Mouse (Mus musculus) embryonic facial prominence, embryonic 11.5 days (tissue): ENCODE results near the gene Bbip1. TPM values are rescaled to one million over a fixed set of nuclear protein-coding genes. Genes with fewer than 3 reads are reported as not detected.

Experiments
- ATAC-seq: fragments of 200-750 bp; cut with Nextera tagmentation; replicated peaks from 2 replicates; pipeline ENCODE4 v1.8.0; 2017; ENCODE audit warnings: low read depth; ENCODE audit not compliant: insufficient number of reproducible peaks, low FRiP score, low TSS enrichment
- DNase-seq: peaks from one replicate; pipeline ENCODE4 v3.0.0-alpha.2; 2015; ENCODE audit warnings: low spot score
- H3K27ac ChIP-seq: fragments of 300-500 bp; sonication (generic); replicated peaks from 2 replicates; pipeline ENCODE4 v1.5.1; 2014; ENCODE audit warnings: mild to moderate bottlenecking, low read depth, low read length, control low read depth
- H3K27me3 ChIP-seq: fragments of 300-500 bp; sonication (generic); 2 replicates; pipeline ENCODE4 v1.6.1; 2014; ENCODE audit warnings: mild to moderate bottlenecking, low read length, moderate library complexity, mixed read lengths; ENCODE audit not compliant: control insufficient read depth, insufficient read depth
- H3K36me3 ChIP-seq: fragments of 300-500 bp; sonication (generic); replicated peaks from 2 replicates; pipeline ENCODE4 v1.6.1; 2014; ENCODE audit warnings: low read depth, mild to moderate bottlenecking, low read length, moderate library complexity, mixed read lengths; ENCODE audit not compliant: control insufficient read depth, insufficient read depth
- H3K4me1 ChIP-seq: fragments of 300-500 bp; sonication (generic); 2 replicates; pipeline ENCODE4 v1.6.1; 2014; ENCODE audit warnings: low read length, mixed read lengths; ENCODE audit not compliant: control insufficient read depth, insufficient read depth
- H3K4me2 ChIP-seq: fragments of 300-500 bp; sonication (generic); 2 replicates; pipeline ENCODE4 v1.6.1; 2014; ENCODE audit warnings: low read depth, mild to moderate bottlenecking, control low read depth, low read length, moderate library complexity
- H3K4me3 ChIP-seq: fragments of 300-500 bp; sonication (generic); 2 replicates; pipeline ENCODE4 v1.5.1; 2014; ENCODE audit warnings: low read depth, low read length, control low read depth
- H3K9ac ChIP-seq: fragments of 300-500 bp; sonication (generic); replicated peaks from 2 replicates; pipeline ENCODE4 v1.6.1; 2014; ENCODE audit warnings: mild to moderate bottlenecking, control low read depth, low read length
- H3K9me3 ChIP-seq: fragments of 300-500 bp; sonication (generic); replicated peaks from 2 replicates; pipeline ENCODE4 v1.6.1; 2016; ENCODE audit warnings: mild to moderate bottlenecking, low read length, inconsistent platforms, mixed read lengths; ENCODE audit not compliant: control insufficient read depth
- WGBS: fragments of 180-500 bp; shearing (Covaris S2); extraction: QIAGEN DNeasy Blood & Tissue Kit; methylation state at CpG from one replicate; pipeline ENCODE4 v1.1.7; 2014; 5-methylcytosine and 5-hydroxymethylcytosine counted together
- polyA plus RNA-seq: library from polyadenylated mRNA; unstranded; fragments of >200 nt; fragmentation: Nextera tagmentation; extraction: Ambion mirVana; gene quantifications from 2 replicates; pipeline ENCODE4 v1.2.1, GENCODE M21; 2014

Bbip1 gene
- polyA plus RNA-seq, result 109 and 114 TPM in 2 replicates

DNA sequence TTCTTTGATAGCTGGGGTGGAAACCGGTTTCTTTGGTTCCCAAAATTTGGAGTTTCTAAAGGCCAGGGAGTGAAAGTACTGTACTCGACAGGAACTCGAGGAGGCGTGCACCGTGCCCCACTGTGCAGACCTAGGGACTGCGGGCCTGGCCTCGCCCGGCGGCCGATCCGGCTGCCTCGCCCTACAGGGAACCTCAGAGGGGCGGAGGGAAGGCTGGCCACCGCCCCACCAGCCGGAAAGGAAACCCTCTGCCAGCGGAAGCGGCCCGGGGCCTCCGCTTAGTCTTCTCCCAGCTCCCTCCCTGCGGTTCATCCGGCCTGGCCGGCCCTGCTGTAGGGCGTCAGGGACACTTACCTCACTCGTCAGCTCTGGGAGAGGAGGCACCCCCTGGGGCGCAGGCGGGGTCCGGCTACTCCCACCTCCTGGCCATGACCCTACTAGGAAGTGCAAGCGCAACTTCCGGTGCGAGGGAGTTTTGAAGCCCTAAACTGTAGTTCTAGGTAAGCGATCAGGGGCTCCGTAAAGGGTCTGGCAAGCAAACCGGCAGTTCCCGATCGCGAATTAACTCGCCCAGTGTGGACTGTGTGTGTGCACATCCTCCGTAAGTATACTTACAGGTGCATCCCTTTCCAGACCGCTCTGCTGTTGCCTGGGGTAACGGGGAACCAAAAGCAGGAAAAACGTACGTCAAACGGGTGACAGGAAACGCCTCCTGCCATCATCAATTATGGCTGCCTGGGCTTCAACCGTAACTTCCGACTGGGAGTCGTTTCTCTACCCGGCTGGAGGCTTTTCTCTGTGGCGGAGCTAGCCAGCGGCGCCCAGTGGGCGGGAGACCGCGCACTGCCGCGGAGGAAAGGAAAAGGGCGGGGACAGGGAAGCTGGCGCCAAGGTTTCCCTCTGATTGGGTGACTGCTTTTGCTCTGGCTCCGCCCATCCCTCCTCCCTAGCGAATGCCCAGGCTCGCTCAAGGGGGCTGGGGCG, at the start of gene Bbip1, which contains the start of gene Shoc2:
Bbip1 (minus strand) TSS at position 826 of the 984 bp plus-strand sequence.
Shoc2 (plus strand) TSS at position 505 of the 984 bp plus-strand sequence.
- peak within 1 kb of the TSS; percentile 91 for H3K4me3 ChIP-seq

DNA sequence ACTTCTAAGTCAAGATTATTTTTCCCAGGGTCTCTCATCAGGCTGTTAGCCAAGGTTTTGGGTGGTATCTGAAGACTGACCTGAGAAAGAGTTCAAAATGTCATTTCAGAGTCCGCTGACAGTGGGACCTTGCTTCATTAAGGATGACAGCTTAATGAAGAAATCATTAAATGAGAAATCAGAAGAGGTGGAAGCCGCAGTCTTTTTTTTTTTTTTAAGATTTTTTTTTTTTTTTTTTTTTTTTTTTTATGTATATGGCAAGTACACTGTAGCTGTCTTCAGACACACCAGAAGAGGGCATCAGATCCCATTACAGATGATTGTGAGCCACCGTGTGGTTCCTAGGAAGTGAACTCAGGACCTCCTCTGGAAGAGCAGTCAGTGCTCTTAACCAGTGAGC, 49.4 kb upstream of the Bbip1 start:
- 76% methylated on average over 3 of the region's 3 CpGs for WGBS
- no peak overlapping the region for H3K4me2 ChIP-seq
- no peak overlapping the region for H3K9ac ChIP-seq
- H3K27ac ChIP-seq, result no peak overlapping the region
- DNase-seq (no peak), ATAC-seq (no peak)
- no peaks in the 10 kb centered on the region for H3K9me3 ChIP-seq
- no peak overlapping the region for H3K4me3 ChIP-seq
- no peaks in the 10 kb centered on the region for H3K27me3 ChIP-seq
- no peaks in the 10 kb centered on the region for H3K36me3 ChIP-seq
- H3K4me1 ChIP-seq, result peaks cover 2% of the 10 kb centered on the region

More for the DNA sequence above, at the start of gene Bbip1, which contains the start of gene Shoc2:
- Histone ChIP-seq H3K9me3 (no peaks in the 10 kb centered on the region), H3K9ac (peak within 1 kb of the TSS; percentile 92), H3K4me1 (no peaks in the 10 kb centered on the region), H3K36me3 (no peaks in the 10 kb centered on the region), H3K27me3 (no peaks in the 10 kb centered on the region), H3K4me2 (peak within 1 kb of the TSS; percentile 50), H3K27ac (peak within 1 kb of the TSS; percentile 97)
- DNase-seq (peak; percentile 99), ATAC-seq (peak; percentile 93)
- WGBS, result 0% methylated on average over 56 of the region's 62 CpGs

DNA sequence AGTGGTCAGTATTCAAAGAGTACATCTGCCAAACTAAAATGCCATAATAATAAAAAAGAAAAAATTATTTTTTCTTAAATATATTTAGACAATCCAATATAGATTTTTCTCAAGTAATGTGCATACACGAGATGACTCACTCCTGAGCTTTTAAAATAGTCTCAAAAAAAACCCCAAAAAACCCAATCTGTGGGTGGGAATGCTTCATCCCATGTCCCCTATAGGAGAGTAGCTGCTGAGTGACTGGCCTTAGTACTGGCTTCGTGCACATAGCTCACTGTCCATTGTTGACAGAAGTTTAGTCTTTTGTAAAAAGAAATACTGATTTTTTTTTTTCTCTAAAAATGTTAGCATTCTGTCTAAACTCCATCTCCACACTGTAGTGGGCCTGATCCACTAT, 46.1 kb upstream of the Bbip1 start:
- H3K9ac ChIP-seq, result no peak overlapping the region
- WGBS, result 88% methylated on average over 2 of the region's 2 CpGs

DNA sequence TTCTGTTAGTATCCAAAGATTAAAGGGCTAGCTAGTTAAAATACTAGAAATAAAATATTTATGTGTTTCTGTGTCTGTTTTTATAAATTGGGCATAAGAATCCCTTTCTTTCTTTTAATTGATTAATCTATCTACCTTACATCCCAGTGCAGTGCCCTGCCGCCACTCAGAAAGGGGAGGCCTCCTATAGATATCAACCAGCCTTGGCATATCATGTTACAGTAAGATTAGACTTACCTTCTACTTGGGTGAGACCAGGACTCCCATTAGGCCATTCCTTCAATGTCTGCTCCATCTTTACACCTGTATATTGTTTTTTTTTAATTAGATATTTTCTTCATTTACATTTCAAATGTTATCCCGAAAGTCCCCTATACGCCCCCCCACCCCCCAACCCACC, 40.2 kb upstream of the Bbip1 start:
- Histone ChIP-seq H3K4me2 (no peak overlapping the region), H3K9me3 (no peaks in the 10 kb centered on the region), H3K36me3 (no peaks in the 10 kb centered on the region), H3K4me1 (no peaks in the 10 kb centered on the region), H3K27me3 (no peaks in the 10 kb centered on the region), H3K9ac (no peak overlapping the region), H3K4me3 (no peak overlapping the region), H3K27ac (no peak overlapping the region)
- no peak for ATAC-seq
- no peak for DNase-seq
- 90% methylated on average over 3 of the region's 3 CpGs for WGBS

More for the DNA sequence above, 46.1 kb upstream of the Bbip1 start:
- no peak overlapping the region for H3K4me3 ChIP-seq
- H3K36me3 ChIP-seq, result no peaks in the 10 kb centered on the region
- no peak overlapping the region for H3K27ac ChIP-seq
- no peaks in the 10 kb centered on the region for H3K27me3 ChIP-seq
- no peaks in the 10 kb centered on the region for H3K4me1 ChIP-seq
- H3K4me2 ChIP-seq, result no peak overlapping the region
- no peaks in the 10 kb centered on the region for H3K9me3 ChIP-seq
- DNase-seq (no peak), ATAC-seq (no peak)

DNA sequence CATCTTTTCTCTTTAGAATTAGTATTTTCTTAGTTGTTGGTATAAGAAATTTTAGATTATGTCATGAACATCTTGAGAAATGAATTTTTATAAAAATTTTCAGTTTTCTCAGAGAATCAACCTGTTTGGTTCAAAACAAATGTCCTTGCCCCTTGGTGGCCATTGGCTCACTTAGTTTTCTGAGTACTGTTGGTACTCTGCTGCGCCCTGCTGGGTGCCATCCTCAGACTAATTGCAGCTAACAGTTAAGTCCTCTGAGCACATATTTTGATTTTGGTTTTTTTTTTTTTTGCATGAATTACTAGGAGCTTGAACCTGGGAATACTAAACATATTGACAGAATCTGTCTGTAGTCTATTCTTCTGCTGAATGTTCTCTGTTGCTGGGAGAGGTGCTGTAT, 38.9 kb upstream of the Bbip1 start:
- no peak overlapping the region for H3K4me3 ChIP-seq
- no peak overlapping the region for H3K4me2 ChIP-seq
- no peaks in the 10 kb centered on the region for H3K27me3 ChIP-seq
- no peaks in the 10 kb centered on the region for H3K4me1 ChIP-seq
- H3K27ac ChIP-seq, result no peak overlapping the region
- ATAC-seq, result no peak
- no peaks in the 10 kb centered on the region for H3K36me3 ChIP-seq
- no peak for DNase-seq
- no peak overlapping the region for H3K9ac ChIP-seq
- WGBS, result 91% methylated on average over 1 of the region's 1 CpGs
- no peaks in the 10 kb centered on the region for H3K9me3 ChIP-seq

DNA sequence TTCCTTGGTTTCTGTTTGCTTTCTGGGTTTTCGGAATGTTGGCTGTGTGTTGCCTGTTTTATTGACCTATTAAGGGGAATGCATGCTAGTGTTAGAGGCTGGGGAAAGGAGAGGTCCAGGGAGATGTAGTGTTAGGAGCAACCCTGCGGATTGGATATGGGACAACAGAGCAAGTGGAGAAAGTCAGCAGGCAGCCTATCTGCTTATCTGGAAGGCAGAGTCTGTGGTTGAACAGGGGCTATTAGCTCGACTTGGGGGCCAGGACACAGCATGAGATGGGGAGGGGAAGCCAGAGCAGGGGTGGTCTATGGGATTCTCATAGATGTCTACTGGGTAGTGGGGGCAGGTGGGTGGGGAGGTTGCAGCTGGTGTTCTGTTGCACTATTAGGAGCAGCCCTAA, 37.6 kb upstream of the Bbip1 start:
- H3K36me3 ChIP-seq, result no peaks in the 10 kb centered on the region
- no peaks in the 10 kb centered on the region for H3K4me1 ChIP-seq
- no peak overlapping the region for H3K4me2 ChIP-seq
- H3K27me3 ChIP-seq, result no peaks in the 10 kb centered on the region
- no peak for DNase-seq
- H3K9ac ChIP-seq, result no peak overlapping the region
- H3K27ac ChIP-seq, result no peak overlapping the region
- WGBS, result 73% methylated on average over 3 of the region's 3 CpGs
- no peak overlapping the region for H3K4me3 ChIP-seq
- no peaks in the 10 kb centered on the region for H3K9me3 ChIP-seq
- ATAC-seq, result no peak

DNA sequence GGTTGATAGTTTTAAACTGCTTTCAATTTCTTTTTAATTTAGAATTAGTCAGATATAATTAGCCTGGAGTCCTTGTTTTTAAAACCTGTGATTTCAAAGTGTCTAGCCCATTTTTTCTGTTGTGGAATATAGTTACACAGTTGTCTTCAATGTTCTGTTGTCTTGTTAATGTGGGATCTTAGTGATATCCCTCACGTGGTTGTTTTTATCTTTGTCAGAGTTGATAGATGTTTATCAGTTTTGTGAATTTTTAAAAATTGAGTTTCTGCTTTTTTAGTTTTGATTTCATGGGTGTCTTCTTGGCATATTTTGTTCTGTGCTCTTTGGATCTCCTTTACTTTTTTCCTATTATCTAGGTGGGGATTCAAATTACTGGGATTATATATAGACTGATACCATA, 29.2 kb upstream of the Bbip1 start:
- ATAC-seq (no peak), DNase-seq (no peak)
- WGBS, result 90% methylated on average over 1 of the region's 1 CpGs

DNA sequence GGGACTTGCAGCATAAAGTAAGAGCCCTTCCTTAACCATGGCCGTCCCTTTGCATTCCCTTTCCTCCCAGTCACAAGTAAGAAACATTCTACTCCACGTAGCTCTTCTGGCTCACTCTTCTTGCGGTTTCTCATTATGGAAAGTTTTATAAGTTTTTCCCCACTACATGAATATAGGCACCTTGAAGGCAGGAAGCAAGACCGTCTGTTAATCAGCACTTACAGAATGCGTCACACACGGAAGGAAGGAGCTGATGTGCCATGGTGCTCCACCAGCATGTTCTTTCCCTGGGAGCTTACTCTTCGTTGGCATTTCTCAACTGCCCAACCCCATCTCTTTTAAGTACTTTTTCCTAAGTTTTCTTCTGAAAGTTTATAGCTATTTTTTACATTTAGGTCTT, 27.5 kb upstream of the Bbip1 start:
- Histone ChIP-seq H3K9me3 (no peaks in the 10 kb centered on the region), H3K4me2 (no peak overlapping the region), H3K4me1 (no peaks in the 10 kb centered on the region), H3K36me3 (no peaks in the 10 kb centered on the region), H3K4me3 (no peak overlapping the region), H3K27me3 (no peaks in the 10 kb centered on the region), H3K27ac (no peak overlapping the region), H3K9ac (no peak overlapping the region)
- DNase-seq (peak; percentile 14), ATAC-seq (no peak)
- 74% methylated on average over 7 of the region's 7 CpGs for WGBS

More for the DNA sequence above, 29.2 kb upstream of the Bbip1 start:
- no peaks in the 10 kb centered on the region for H3K36me3 ChIP-seq
- no peak overlapping the region for H3K4me2 ChIP-seq
- no peaks in the 10 kb centered on the region for H3K9me3 ChIP-seq
- H3K27ac ChIP-seq, result no peak overlapping the region
- no peak overlapping the region for H3K9ac ChIP-seq
- no peak overlapping the region for H3K4me3 ChIP-seq
- no peaks in the 10 kb centered on the region for H3K27me3 ChIP-seq
- no peaks in the 10 kb centered on the region for H3K4me1 ChIP-seq
